Mouse (Mus musculus) frontal cortex, postnatal 14 days (tissue): ENCODE measurements around the gene Tnrc6c.
"Not testable (repeated sequence)": the region's sequence is repeated elsewhere in the genome, so short reads cannot be mapped to it uniquely, and the experiment has no call there.

ENCODE experiments used
- DNase-seq, 2 experiments: peaks; one replicate each; pipeline ENCODE4 v3.0.0; 2022; ENCODE audit warnings: low spot score in 2 of 2

Tnrc6c gene

DNA sequence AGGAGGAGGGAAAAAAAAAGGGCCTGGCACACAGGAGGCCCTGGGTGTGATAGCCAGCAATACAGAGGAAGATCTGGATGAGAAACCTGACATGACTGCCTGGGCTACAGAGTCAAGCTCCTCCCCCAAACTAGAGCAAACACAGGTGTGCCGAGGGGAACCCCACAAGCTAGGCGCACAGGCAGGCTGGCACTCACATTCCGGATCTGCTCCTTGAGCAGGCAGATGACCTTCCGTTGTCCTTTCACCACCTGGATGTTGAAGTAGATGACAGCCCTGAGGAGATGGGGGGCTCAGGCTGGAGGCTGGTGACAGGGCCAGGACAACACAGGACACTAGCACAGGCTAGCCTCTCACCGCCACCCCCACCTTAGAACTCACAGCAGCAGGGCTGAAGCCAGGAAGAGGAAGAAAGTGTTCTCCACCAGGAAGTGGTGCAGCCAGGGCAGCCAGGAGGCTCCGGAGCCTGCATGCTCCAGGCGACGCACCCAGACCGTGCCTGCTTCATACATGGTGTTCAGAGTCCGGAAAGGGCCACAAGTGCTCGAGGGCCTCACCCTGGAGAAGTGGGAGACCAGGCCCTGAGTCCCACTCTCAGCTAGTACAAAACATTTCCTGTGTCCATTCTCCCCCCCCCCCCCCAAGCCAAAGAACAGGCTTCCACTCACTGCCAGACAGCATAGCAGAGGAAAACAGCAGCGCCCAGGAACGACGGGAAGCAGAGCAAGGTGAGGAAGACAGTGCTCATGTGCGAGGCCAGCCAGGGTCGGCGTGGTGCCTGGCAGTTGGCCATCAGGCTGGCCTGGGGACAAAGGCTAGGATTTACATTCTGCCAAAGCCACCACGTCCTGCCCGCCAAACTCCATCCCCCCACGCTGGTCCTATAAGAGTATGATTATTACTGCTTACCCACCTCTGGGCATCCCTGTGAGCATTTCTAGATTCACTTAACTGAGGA, 114.9 kb downstream of the Tnrc6c start:
- DNase-seq = no peak

DNA sequence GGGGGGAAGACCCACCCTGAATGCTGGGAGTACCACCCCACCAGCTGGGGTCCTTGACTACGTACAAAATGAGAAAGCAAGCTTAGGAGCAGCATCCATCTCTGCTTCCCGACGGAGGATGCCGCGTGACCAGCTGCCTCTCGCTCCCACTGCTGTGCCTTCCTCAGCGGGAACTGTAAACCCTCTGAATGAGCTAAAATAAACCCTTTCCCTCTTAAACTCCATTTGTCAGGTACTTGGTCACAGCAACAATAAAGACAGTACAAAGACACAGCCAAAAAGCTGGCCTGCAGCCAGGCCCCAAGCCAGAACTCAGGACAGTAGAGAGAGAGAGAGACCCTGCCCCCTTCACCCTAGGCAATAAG, 115.6 kb downstream of the Tnrc6c start:
- no peak for DNase-seq

DNA sequence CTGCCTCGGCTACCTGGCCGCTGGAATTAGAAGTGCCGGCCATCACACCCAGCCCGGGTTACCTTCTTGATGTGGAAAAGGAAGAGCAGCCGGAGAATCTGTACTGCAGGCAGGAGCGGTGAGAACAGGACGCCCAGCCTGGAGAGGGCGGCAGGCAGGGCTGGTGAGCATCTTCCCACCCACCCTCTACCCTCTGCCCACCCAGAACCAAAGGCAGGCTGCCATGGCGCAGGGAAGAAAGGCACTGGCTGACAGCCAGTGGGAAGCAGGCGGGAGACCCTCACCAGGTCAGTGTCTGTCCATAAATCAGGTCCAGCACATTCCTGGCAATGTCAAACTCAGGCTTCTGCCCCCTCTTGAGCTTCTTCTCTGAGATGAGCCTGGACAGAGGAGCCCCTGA, 116.3 kb downstream of the Tnrc6c start:
- no peak for DNase-seq

DNA sequence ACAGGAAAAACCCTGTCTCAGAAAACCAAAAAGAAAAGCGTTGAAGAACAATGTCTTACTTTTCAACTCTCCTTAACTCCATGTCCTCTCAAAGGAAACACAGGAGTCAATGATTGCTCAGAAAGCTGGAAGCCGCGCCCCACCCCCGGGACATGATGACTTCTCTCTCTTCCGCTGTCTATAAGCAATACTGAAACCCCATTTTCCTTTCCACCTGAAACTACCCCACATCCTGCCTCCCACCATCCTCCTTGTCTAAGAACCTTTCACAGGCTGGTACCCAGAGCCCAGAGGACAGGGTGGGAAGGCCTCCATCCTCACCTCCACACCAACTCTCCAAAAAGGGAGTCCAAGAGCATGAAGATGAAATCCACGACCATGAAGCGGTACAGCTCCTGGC, 118.3 kb downstream of the Tnrc6c start:
- no peak for DNase-seq

DNA sequence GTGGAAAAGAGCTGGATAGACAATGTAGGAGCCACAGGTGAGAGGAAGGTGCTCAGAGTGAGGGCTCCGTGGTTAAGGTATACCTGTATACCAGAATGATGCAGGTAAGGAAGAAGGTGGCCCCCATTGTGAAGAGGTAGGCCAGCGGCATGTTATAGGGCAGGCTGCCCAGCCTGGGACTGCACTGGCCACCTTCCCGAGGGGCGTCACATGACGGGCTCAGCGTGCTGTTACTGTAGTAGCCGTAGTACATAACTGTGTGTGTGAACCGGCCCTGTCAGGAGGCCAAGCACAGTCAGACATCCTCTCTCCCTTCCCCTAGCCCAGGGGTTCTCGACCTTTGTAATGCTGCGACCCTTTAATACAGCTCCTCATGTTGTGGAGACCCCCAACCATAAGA, 120.8 kb downstream of the Tnrc6c start:
- no peak for DNase-seq

DNA sequence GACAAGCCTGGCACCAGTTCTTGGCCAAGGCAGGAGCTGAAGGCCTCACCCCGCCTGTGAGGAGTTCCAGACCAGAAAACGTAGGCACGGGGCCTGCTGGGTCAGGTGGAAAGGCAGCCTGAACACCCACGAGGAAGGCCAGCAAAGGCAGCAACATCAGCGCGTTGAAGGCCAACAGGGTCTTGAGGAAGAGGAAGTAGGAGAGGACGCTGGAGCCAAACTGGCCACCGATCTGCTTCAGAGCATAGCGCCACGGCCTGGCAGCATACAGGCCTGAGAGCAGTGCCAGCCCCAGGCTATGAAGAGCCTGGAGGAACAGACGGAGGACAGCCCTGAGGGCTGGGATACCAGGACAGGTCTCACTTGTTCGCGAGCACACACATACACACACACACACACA, 121.5 kb downstream of the Tnrc6c start:
- no peak for DNase-seq

DNA sequence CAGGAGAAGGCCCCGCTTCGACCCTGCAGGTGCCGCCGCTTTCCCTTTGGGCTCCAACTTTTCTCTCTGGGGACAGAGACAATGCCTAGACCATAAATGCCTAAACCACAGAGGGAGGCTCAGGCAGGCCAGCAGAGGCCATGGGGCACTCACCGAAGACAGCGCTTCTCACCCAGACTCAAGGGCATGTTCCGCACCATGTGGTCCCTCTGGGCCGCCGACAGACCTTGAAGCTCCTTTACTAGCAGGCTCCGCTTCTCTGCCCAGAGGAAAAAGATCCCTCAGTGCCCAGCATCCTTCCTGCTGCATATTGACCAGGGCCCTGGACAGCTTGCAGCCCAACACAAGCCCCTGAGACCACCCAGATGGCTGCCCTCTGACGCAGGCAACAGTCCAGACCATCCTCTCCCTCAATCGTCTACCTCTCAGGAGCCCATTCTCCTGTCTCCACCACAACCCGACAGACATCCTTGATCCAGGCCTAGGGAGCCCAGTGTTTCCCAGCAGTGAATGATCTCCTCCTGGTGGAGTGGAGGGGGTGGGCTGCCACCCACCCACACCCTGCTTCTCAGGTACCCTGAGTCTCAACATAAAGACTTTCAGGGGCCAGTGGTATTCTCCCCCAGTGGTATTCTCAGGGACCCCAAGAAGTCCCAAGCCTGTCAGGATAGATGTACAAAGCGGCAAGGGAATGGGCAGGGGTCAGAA, 122.2 kb downstream of the Tnrc6c start:
- DNase-seq = no peak

DNA sequence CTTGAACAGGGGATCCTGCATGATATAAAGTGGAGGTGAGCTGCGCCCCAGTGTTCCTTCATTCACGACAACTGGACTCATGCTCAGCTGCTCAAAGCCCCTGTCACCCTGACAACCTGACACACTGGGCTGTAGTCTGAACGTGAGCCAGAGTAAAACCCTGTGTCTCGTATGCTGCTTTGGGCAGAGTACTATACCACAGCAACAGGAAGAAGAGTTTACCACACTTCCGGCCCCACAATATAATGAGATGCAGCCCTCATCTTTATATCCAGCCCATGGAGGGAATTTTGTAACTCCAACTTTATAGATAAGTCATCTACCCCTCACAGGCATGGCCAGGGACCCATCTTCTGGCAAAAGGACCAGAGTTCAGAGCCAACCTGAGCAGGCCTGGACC, 123.0 kb downstream of the Tnrc6c start:
- no peak for DNase-seq

DNA sequence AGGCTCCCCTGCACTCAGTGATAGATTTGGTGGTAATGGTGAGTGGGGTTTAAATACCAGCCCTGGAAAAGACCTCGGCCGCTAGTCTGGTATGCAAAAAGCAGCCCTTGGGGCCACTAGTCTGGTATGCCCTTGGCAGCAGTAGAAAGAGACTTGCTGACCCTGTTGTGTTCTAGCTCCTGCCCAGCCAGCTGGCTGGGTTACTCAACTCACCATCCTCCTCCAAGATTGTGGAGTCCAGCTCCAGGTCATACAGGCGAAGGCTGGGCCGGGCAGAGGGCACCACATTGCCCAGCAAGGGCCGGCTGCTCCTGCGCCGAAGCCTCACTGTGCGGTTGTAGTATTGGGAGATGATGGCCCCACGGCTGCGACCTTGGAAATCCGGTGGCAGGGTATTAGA, 123.9 kb downstream of the Tnrc6c start:
- DNase-seq = no peak

DNA sequence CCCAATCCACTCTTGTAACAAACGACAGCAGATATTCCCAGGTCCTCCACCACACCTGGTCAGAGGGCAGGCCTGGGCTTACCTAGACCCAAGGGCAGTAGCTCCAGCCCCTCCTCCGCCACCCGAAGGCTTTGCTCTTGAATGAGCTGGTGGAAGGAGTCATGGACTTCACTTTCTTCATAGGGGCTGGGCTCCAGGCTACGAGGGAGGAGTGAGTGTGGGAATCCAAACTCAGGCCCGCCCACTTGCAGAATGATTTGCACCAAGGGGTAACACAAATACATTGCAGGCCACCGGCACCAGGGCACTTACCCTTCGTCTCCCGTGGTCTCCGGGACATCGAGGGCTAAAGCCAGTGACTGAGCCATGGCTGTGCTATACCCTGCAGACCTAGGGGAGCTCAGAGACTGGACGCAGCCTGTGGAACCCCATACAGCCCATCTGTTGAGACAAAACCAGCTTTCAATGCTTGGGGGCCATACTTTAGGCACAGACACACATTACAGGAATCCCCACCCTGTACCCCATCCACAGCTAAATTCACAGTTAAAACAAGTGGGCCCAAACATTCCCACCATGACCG, 124.9 kb downstream of the Tnrc6c start:
- DNase-seq = no peak

DNA sequence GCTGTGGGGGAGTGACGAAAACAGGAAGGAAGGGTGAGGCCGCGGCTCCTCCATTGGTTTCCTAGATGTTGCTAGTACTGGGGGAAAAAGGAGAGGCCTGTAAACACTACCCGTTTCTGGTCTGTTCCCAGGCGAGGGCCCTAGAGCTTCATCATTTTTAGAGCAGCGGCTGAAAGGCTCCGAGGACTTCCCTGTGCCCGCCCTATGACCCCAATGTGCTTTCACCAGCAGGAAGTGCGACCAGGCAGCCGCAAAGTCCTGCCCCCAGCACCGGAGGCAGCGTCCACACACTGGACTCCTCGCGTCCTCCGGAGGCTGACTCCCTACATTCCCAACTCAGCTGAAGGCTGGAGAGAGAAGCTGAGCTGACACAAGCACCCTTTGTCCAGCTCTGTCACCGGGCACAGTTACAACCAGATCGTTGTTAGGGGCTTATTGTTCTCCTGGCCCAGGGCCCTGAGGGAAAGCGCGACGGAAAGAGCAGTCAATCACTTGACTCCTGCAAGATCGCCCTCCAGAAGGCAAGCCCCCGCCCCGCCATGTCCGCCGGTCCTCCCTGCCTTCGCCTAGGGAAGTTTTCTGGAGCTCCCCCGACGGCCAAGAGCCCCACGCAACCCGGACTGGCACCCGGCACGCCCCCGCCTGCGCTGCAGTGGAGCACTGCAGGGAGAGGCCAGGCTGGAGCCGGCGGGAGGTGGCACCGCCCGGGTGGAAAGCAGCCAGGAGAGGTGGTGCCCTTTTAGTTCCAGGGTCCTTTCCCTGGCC, 125.5 kb downstream of the Tnrc6c start:
- DNase-seq = no peak

DNA sequence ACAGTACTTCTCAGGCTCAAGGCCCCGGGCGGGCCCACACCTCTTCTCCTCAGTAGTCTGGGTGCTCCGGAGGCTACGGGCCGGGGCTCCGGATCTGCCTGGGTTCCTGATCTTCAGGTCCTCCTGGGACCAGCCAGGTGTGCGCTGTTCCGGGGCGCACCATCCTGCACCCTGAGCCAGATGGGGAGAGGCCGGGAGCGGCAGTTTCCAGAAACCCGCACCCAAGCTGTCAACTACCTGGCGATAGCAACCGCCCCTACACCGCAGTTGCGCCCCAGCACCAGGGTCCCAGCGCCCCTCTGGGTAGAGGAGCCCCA, 126.1 kb downstream of the Tnrc6c start:
- DNase-seq = no peak

DNA sequence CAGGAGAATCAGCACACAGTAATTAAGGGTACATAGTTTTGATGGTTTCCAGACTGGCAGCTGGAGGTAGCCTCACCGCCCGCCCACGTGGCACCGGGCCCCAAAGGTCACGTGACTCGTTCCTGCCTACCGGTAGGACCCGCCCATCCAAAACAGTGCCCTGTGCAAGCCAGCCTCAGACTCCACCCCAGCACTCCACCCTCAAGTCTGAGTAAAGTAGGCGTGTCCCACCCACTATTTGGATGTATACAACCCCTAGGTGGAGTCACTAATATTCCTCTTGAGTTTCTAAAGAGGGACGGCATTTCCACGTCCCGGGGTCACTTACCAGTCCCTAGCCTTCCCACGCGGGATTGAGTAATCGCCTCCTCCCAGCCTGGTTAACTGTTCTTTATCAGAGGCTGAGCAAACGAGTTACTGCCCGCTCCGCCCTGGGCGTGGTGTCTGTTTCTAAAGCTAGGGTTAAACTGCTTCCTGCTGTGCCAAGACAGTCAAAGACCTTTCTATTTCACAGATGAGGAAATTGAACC, 126.6 kb downstream of the Tnrc6c start:
- DNase-seq = no peak

DNA sequence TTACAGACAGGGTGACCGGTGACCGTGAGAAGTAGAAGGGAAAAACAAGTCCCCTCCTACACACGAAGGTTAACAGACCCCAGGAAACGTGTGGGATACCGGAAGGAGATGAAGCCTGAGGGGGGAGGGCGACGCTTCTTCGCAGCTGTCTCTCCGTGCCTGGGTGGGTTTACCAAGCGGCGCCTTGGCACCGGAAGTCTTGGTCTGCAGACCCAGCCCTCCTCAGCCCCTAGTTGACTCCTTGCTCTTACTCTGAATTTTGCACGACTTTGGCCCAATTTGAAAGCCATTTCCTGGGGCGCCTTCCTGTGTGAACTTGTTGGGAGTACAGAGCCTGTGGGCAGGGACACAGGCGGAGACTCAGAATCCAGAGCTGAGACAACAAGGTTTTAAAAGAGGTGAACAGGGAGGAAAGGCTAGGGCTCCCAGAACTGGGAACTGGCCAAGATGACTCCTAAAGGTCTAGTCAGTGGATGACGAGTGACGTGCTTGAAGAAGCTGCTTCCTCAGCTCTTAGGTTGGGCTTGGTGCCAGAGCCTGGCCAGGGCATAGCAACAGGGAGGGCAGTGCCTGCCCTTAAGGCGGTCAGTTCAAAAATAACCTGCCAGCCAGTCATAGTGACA, 127.2 kb downstream of the Tnrc6c start:
- DNase-seq = no peak

DNA sequence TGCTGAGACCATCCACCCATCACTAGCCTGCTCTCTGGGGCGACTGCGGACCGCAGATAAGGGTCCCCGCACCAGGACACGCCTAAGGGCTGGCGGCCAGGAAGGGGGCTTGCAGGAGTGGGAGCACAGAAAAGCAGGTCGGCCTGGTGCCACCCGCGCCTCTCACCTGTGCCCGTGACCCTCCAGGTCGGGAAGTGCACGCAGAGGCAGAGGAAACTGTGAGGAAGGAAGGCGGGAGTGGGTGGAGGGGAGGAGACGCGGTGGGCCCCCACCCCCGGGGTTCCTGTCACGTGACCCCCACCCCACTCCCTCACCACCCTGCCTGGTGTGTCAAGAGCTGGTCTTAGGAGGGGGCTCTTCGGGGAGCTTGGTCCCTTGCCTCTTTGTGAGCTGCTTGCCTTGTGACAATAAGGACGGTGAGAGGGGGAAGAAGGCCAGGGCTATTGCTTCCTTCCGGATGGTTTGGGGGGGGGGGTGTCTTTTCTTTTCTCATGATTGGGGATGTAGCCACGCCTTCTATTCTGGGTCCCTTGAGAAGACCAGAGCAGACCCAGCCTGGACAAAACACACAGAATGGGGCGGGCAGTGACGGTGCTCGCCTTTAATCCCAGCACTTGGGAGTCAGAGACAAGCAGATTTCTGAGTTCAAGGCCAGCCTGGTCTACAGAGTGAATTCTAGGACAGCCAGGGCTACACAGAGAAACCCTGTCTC, 128.1 kb downstream of the Tnrc6c start, which contains the start of the genes Tmc8 and Tmc6:
Gene Tmc8 (plus strand): TSS at position 84 of the 712 bp plus-strand sequence.
Gene Tmc6 (minus strand): TSS at position 206 of the 712 bp plus-strand sequence.
- DNase-seq = no peak

DNA sequence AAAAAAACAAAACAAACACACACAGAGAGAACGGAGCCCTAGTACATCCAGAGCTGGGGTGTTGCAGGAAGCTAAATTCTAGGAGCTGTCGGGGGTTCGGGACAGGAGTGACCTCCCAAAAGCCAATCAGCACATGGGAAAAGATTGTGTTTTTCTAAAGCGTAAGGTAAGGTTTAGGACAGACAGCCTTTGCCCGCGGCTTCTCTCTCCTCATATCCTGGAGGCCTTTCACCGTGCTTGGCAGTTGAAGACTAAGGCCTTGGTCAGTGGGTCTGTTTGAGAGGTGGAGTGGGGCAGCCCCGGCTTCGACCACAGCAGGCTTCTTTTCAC, 128.6 kb downstream of the Tnrc6c start:
- no peak for DNase-seq

DNA sequence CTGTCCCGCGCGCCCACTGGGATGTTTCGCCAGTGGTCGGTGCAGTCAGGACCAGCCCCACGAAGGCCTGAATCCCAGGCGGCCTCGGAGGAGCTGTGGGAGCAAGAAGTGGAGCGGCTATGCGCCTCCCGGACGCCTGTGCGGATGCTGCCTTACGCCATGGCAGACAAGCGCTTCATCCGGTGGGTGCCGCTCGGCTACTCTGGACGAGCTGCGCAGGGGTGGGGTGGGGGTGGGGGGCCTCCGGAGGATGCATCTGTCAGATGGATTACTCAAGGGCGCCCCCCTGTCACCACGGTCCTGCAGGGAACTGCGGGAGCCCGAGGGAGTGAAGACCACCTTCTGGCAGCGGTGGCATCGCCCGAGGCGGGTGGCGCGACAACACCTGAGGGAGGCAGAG, 129.0 kb downstream of the Tnrc6c start:
- DNase-seq = peak in 1 of 2 experiments; percentile 53

DNA sequence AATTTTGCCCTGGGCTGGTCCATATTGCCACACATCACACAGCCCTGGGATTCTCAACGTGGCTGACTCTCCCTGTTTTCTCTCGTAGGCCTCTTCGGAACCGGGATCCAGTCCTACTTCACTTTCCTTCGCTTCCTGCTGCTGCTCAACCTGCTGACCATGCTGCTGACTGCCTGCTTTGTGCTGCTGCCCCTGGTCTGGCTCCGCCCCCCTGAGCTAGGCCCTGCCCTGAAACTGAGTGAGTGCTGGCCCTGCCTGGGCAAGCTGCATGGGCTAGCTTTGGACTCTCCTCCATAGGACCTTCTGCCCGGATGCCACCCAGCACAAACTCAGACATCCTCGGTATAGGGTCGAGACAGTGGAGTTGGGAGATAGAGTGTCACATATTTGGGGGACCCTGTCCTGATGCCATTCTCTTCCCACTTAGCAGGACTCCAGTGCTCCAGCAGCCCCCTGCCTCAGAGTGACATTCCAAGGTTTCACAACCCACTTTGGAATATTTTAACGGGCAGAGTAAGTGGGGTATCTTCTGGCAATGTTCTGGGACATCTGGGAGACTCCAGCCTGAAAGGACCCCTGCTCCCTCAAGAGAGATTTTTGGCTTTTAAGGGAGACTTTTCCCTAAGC, 129.7 kb downstream of the Tnrc6c start:
- DNase-seq = no peak

DNA sequence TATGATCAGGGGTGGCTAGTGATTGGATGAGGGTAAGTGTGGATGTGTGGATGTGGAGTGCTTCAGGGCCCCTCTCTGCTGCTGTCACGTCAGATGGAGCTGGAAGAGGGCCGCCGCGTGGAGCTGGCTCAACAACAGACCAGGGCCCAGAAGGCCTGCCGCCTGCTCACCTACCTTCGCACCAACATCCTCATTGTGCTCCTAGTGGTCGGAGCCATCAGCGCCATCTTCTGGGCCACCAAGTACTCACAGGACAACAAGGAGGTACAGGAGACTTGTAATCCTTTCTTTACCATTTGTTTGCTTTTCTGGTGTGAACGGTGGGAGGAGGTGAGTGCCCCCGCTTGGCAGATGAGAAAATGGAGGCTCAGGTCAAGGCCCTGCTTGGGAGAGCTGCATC, 132.2 kb downstream of the Tnrc6c start:
- peak in 1 of 2 experiments; percentile 36 for DNase-seq

DNA sequence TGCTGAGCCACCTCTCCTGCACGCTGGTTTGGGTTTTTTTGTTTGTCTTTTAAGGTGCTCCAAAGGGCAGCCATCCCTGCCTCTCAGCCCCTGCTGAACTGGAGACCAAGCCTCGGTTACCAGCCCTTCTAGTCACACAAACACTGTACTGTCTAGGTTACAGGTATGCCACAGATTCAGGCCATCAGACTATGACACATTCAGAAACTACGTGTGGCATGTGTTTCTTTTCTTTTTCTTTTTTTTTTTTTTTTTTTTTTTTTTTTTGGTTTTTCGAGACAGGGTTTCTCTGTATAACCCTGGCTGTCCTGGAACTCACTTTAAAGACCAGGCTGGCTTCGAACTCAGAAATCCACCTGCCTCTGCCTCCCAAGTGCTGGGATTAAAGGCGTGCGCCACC, 134.4 kb downstream of the Tnrc6c start:
- DNase-seq = not testable (repeated sequence)
